Mouse (Mus musculus) brain, adult 10 weeks (tissue): ENCODE data around the gene Olfr1157. TPM values are rescaled to one million over a fixed set of nuclear protein-coding genes. Genes with fewer than 3 reads are reported as not detected.

Experiments used
- polyA plus RNA-seq: library from polyadenylated mRNA; stranded (reverse); fragments of 350-450 nt; fragmentation: Illumina TruSeq; extraction: RNeasy Lipid Tissue Mini Kit (QIAGEN cat#74804); gene quantifications from one replicate; pipeline ENCODE4 v1.2.3, GENCODE M21; 2015; ENCODE audit warnings: low read depth, low replicate concordance

The Olfr1157 gene
- polyA plus RNA-seq: not detected

DNA sequence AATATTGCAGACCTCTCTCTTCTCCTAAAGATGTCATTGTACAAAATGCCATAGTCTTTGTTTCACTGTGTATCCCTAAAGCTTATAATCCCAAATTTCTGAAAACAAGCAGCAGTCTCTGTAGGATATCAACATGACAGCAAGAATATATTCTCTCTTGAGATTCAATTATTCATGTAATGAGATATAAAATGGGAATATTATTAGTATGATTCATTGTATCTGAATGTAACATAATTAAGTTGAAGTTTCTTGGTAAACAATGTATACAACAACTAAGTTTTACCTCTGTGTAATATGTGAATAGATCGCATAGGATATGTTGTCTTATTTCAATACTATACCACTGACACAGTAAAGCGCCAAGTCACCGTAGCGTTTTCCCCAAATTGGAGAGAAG, at the start of gene Olfr1157:
Gene Olfr1157 (minus strand): TSS at position 101 of the 400 bp plus-strand sequence.

DNA sequence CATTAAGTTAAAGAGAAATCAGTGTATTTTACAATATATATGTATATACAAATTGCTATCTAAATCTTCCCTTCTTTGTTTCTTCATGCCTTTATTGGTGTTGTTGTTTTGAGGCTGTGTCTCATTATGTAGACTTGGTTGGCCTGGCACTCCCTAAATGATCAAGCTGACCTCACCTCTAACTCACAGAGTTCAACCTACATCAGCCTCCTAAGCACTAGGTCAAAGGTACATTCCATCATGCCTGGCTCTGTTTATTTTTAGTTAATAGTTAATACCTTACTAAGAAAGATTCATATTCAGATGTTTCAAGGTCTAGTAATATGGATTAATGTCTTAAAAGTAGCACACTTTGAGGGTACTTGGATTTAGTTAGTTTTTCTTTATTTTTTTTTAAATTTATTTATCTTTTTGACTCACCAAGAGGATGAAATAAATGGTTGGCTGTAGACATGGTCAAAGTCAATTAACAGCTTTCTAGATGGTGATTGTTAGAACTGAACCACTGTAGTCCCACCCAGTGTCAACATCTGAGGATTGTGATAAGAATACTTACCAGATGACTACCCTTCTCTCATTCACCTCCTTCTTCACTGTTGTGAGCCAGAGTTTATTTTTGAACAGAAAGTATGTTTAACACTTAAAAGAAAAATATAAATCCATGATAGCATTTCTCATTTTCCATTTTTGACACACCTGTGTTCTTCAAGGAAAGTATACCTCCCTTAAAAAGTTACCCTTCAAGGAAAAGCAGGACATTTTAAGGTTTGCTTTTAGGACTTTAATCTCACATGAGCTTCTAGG, 39.6 kb upstream of the Olfr1157 start, which contains the start of gene Olfr1160:
Gene Olfr1160 (minus strand): TSS at position 754 of the 804 bp plus-strand sequence.

DNA sequence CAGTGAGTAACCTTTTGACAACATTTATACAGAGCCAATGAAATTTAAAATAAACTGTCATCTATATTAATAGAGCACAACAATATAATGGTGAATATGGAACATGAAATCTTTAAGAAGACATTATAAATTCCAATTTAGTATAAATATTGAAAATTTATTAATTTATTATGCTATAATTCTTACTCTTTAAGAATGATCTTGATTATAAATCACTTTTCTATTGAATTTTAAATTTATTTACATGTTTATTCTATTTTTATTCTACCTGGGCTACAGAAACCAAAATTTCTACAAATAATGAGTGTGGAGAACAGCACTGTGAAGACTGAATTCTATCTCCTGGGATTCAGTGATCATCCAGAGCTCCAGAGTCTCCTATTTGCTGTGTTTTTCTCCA, 21.7 kb upstream of the Olfr1157 start, which contains the start of gene Olfr1158:
Gene Olfr1158 (plus strand): TSS at position 301 of the 400 bp plus-strand sequence.

DNA sequence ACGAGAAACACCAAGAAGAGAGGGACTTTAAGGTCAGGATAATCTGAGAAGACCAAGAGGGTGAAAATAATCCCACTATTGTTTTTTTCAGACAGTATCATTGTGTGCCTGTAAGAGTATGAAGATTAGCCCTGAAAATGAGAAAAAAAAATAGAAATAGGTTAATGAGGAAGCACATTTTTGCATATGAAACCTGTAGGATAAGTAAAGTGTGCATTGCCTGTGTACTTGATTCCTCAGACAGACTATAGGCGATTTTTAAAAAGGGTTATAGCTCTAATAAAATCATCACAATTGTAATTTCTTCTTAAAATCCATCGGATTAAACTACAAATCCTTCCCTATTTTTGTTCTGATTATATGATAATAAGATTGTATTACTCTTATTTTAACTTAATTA, 6.5 kb upstream of the Olfr1157 start, which contains the start of gene Olfr74:
Gene Olfr74 (minus strand): TSS at position 101 of the 400 bp plus-strand sequence.

DNA sequence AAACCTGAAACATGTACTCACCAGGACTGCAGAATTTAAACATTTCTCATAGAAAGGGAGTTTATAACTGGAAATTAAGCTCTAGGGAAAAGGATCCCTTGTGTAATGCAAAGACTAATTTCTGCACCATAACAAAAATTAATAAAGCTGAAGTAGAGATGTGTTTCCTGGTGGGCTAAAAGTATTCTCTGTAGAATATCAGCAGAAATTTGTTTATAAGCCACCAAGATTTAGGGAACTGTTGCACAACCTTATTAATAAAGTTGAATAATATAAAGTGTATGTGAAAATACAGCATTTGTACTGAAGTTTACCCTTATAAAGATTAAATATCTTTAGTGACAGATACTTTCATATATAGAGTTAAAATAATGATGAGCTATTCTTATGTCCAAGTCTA, 15.1 kb downstream of the Olfr1157 start, which contains the start of gene Olfr1156:
Gene Olfr1156 (minus strand): TSS at position 101 of the 400 bp plus-strand sequence.

DNA sequence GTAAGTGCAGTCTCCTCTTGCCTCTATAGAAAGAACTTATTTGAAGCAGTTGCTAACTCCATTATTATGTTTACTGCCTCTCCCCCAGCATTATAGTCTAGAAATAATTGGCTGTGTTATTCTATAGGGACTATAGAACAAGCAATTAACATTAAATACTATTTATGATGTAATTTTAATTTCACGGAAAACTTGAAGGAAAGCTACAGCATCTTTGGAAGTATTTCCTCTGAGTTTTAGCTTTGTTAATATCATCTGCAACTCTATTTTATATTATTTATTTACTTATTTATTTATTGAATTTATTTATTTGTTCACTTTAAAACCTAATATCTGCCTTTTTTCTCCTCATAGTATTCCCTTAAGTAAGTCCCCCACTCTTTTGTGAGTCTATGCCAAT, 23.1 kb downstream of the Olfr1157 start, which contains the start of gene Olfr1155:
Gene Olfr1155 (minus strand): TSS at position 101 of the 400 bp plus-strand sequence.

Other genes with a start within 250 kb of the Olfr1157 start
- gene Olfr1138, start 228.3 kb downstream of the Olfr1157 start, polyA plus RNA-seq: not detected
- not detected for gene Olfr1140, start 224.5 kb downstream of the Olfr1157 start, polyA plus RNA-seq
- gene Olfr1141, start 214.3 kb downstream of the Olfr1157 start, polyA plus RNA-seq: not detected
- gene Olfr152, start 188.8 kb downstream of the Olfr1157 start, polyA plus RNA-seq: not detected
- gene Olfr1143, start 167.7 kb downstream of the Olfr1157 start, polyA plus RNA-seq: not detected
- gene Olfr1145, start 158.5 kb downstream of the Olfr1157 start, polyA plus RNA-seq: not detected
- gene Olfr1148, start 137.8 kb downstream of the Olfr1157 start, polyA plus RNA-seq: not detected
- not detected for gene Olfr1150-ps1, start 124.3 kb downstream of the Olfr1157 start, polyA plus RNA-seq
- not detected for gene Olfr1151, start 112.4 kb downstream of the Olfr1157 start, polyA plus RNA-seq
- not detected for gene Olfr1152, start 101.8 kb downstream of the Olfr1157 start, polyA plus RNA-seq
- not detected for gene Olfr1153, start 73.3 kb downstream of the Olfr1157 start, polyA plus RNA-seq
- gene Olfr1154, start 63.1 kb downstream of the Olfr1157 start, polyA plus RNA-seq: not detected
- gene Olfr1155, start 23.2 kb downstream of the Olfr1157 start, polyA plus RNA-seq: not detected
- gene Olfr1156, start 15.2 kb downstream of the Olfr1157 start, polyA plus RNA-seq: not detected
- not detected for gene Olfr74, start 6.4 kb upstream of the Olfr1157 start, polyA plus RNA-seq
- gene Olfr1158, start 21.8 kb upstream of the Olfr1157 start, polyA plus RNA-seq: not detected
- gene Olfr1160, start 40.0 kb upstream of the Olfr1157 start, polyA plus RNA-seq: not detected
- not detected for gene Olfr1161, start 54.5 kb upstream of the Olfr1157 start, polyA plus RNA-seq
- gene Olfr73, start 69.4 kb upstream of the Olfr1157 start, polyA plus RNA-seq: not detected
- not detected for gene Olfr1162, start 82.8 kb upstream of the Olfr1157 start, polyA plus RNA-seq
- not detected for gene Olfr1163, start 103.5 kb upstream of the Olfr1157 start, polyA plus RNA-seq
- not detected for gene Olfr1164, start 125.7 kb upstream of the Olfr1157 start, polyA plus RNA-seq
- not detected for gene Olfr1166, start 160.0 kb upstream of the Olfr1157 start, polyA plus RNA-seq
- not detected for gene Olfr1167, start 186.9 kb upstream of the Olfr1157 start, polyA plus RNA-seq
- gene Olfr1168, start 213.6 kb upstream of the Olfr1157 start, polyA plus RNA-seq: not detected